Comparison of ENCODE assay signal across 7 mouse cellular contexts in genomic region chr5:100820483-100821184, GRCm38 (mm10). TPM values are rescaled to one million over a fixed set of nuclear protein-coding genes. Genes with fewer than 3 reads are reported as not detected.
DNase-seq lines count a peak whose midpoint lies in the region; ATAC-seq lines count a peak whose summit lies in the region.

Gene Abraxas1 (minus strand): TSS chr5:100820965.

- peak within 1 kb of the TSS; percentile 98 for H3K27ac ChIP-seq in embryonic facial prominence, embryonic 10.5 days (replicated peaks)
- peak within 1 kb of the TSS; percentile 99 for H3K27ac ChIP-seq in limb, embryonic 10.5 days
- peak within 1 kb of the TSS; percentile 81 for H3K27ac ChIP-seq in midbrain, embryonic 12.5 days (replicated peaks)

- peaks cover 24% of the 10 kb centered on the region for H3K36me3 ChIP-seq in embryonic facial prominence, embryonic 10.5 days (replicated peaks)
- peaks cover 22% of the 10 kb centered on the region for H3K36me3 ChIP-seq in limb, embryonic 10.5 days
- H3K36me3 ChIP-seq in midbrain, embryonic 12.5 days: peaks cover 10% of the 10 kb centered on the region; the same call in 1 of the 2 replicates

- H3K9ac ChIP-seq in midbrain, embryonic 12.5 days (replicated peaks): peak within 1 kb of the TSS; percentile 90

- H3K4me3 ChIP-seq in embryonic facial prominence, embryonic 10.5 days: peak within 1 kb of the TSS; percentile 93
- peak within 1 kb of the TSS; percentile 93 for H3K4me3 ChIP-seq in limb, embryonic 10.5 days
- peak within 1 kb of the TSS; percentile 84 for H3K4me3 ChIP-seq in midbrain, embryonic 12.5 days

- peak; percentile 94 for DNase-seq in adrenal gland, postnatal 14 days
- DNase-seq in embryonic facial prominence, embryonic 10.5 days (ENCODE audit: low spot score): peak; percentile 90
- peak; percentile 76 for DNase-seq in kidney, adult 11 months
- DNase-seq in limb, embryonic 10.5 days (ENCODE audit: low spot score): peak; percentile 89
- peak; percentile 67 for DNase-seq in skeletal muscle tissue, adult 2 months (ENCODE audit: low read depth, low spot score)

- peaks cover 6% of the 10 kb centered on the region; the same call in 1 of the 2 replicates for H3K4me1 ChIP-seq in embryonic facial prominence, embryonic 10.5 days
- H3K4me1 ChIP-seq in limb, embryonic 10.5 days: peaks cover 8% of the 10 kb centered on the region
- 0 out of 2 replicates have a peak, but pooled peaks cover 7% of the 10 kb centered on the region for H3K4me1 ChIP-seq in midbrain, embryonic 12.5 days

- H3K27me3 ChIP-seq in embryonic facial prominence, embryonic 10.5 days (replicated peaks; ENCODE audit: low read depth, poor library complexity, severe bottlenecking): no peaks in the 10 kb centered on the region
- no peaks in the 10 kb centered on the region for H3K27me3 ChIP-seq in limb, embryonic 10.5 days (ENCODE audit: low read depth, poor library complexity, severe bottlenecking)
- H3K27me3 ChIP-seq in midbrain, embryonic 12.5 days: no peaks in the 10 kb centered on the region

- H3K4me2 ChIP-seq in midbrain, embryonic 12.5 days (replicated peaks): peak within 1 kb of the TSS; percentile 76

- H3K9me3 ChIP-seq in embryonic facial prominence, embryonic 10.5 days: no peaks in the 10 kb centered on the region
- H3K9me3 ChIP-seq in limb, embryonic 10.5 days (replicated peaks): no peaks in the 10 kb centered on the region
- H3K9me3 ChIP-seq in midbrain, embryonic 12.5 days: no peaks in the 10 kb centered on the region

- ATAC-seq in granulocyte monocyte progenitor cell, adult 5-6 weeks (replicated peaks; ENCODE audit: poor library complexity, severe bottlenecking): peak; percentile 95
- ATAC-seq in midbrain, embryonic 12.5 days (ENCODE audit: low FRiP score, low read depth): peak; percentile 99

- under 1% methylated on average over 63 of the region's 63 CpGs for WGBS in embryonic facial prominence, embryonic 10.5 days
- WGBS in limb, embryonic 10.5 days: under 1% methylated on average over 63 of the region's 63 CpGs
- under 1% methylated on average over 63 of the region's 63 CpGs for WGBS in midbrain, embryonic 12.5 days

RNA-seq across cellular contexts. Expression of gene Abraxas1, which starts in this region (rescaled TPM):
- 10.2 and 16.0 TPM in 2 replicates for total RNA-seq in adrenal gland, postnatal 14 days (2021)
- 30.7 and 32.8 TPM in 2 replicates for polyA plus RNA-seq in embryonic facial prominence, embryonic 10.5 days (2016; fragmentation: Nextera tagmentation; extraction: Ambion mirVana)
- total RNA-seq in granulocyte monocyte progenitor cell, adult 5-6 weeks (2014; fragmentation: Nextera tagmentation): 30.5 and 39.9 TPM in 2 replicates
- 28.8 and 33.0 TPM in 2 replicates for total RNA-seq in granulocyte monocyte progenitor cell, adult 5-6 weeks (2017)
- 32.1 and 32.3 TPM in 2 replicates for polyA plus RNA-seq in limb, embryonic 10.5 days (2016; fragmentation: Nextera tagmentation; extraction: Ambion mirVana)
- polyA plus RNA-seq in midbrain, embryonic 12.5 days (2016; fragmentation: Nextera tagmentation; extraction: Ambion mirVana): 22.9 and 26.7 TPM in 2 replicates

Comparison
In these comparisons a context has a peak if more than half of its experiments do, and no peak if none do; other contexts are left out.
1. Peak in every context shown above with its lines: DNase-seq, ATAC-seq, H3K4me3 ChIP-seq and H3K27ac ChIP-seq.